ENCODE assay signal across 15 mouse cellular contexts in genomic region chr6:91890615-91891014, GRCm38 (mm10).
"Had no signal": no experiment of that assay in that cellular context is flagged by ENCODE, and none has a peak within 500 bp of the region (broad histone marks: within the 10 kb centered on the region; RNA-seq: fewer than 3 reads in every experiment).

No protein-coding gene starts in this region.

- H3K9ac ChIP-seq: neural tube, embryonic 15.5 days; stomach, embryonic 15.5 days had no signal

- DNase-seq: retina, postnatal 1 day; right cerebral cortex, adult 18-20 months; right cerebral cortex, postnatal 14 days; right cerebral cortex, postnatal 25 days; right cerebral cortex, postnatal 4 days; spleen, adult 18-20 months; thymus, adult 18-20 months; thymus, adult 2 months; thymus, postnatal 14 days; thymus, postnatal 25 days; thymus, postnatal 36 days; thymus, postnatal 4 days had no signal

- H3K4me3 ChIP-seq: neural tube, embryonic 15.5 days; stomach, embryonic 15.5 days had no signal

- H3K9me3 ChIP-seq: neural tube, embryonic 15.5 days; stomach, embryonic 15.5 days had no signal

- H3K27ac ChIP-seq: neural tube, embryonic 15.5 days; stomach, embryonic 15.5 days; stomach, postnatal 0 days had no signal

- H3K4me1 ChIP-seq: neural tube, embryonic 15.5 days; stomach, embryonic 15.5 days had no signal

- H3K27me3 ChIP-seq: neural tube, embryonic 15.5 days; stomach, embryonic 15.5 days had no signal

- H3K4me2 ChIP-seq: neural tube, embryonic 15.5 days; stomach, embryonic 15.5 days had no signal
